Comparison of ENCODE assay signal across 8 mouse cellular contexts in the genomic region with DNA sequence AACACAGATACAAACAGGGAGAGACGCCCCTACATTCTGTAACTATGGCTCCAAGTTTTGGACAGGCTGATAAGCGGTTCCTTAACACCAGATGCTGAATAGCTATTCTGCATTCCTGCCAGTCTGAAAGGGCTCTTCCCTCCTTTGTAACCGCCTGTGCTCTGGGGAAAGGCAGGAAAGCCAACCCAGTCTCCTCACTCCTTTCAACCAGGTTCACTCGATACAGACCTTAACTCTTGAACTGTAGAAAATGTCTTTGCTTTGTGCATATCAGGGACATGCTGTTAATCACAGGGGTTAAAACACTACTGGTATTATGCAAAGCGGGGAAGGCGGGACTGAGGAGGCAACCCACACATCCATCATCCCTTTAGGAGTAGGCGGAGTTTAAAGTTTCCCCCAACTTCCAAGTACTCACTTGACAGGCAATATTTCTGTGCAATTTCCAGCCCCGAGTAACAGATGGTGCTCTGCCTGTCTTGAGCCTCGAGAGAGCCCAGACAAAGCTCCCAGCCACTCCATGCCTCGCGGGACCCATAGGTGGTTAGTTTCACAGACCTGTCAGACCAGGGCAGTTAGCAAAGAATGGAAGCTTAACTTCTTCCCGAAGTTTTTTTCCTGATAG. TPM values are rescaled to one million over a fixed set of nuclear protein-coding genes. Genes with fewer than 3 reads are reported as not detected.
DNase-seq lines count a peak whose midpoint lies in the region; ATAC-seq and TF ChIP-seq lines count a peak whose summit lies in the region.
"Had no signal": no experiment of that assay in that cellular context is flagged by ENCODE, and none has a peak within 500 bp of the region (broad histone marks: within the 10 kb centered on the region; RNA-seq: fewer than 3 reads in every experiment).

No protein-coding gene starts in this region.

- peaks cover 25% of the 10 kb centered on the region for H3K4me1 ChIP-seq in forebrain, embryonic 13.5 days
- peaks cover 17% of the 10 kb centered on the region for H3K4me1 ChIP-seq in limb, embryonic 10.5 days
- peaks cover 10% of the 10 kb centered on the region for H3K4me1 ChIP-seq in midbrain, embryonic 12.5 days

- no peak for TF ChIP-seq CTCF in brain, embryonic 14.5 days (IDR thresholded peaks at IDR 0.05; ENCODE audit: borderline replicate concordance, extremely low read depth, insufficient read depth, insufficient read length)

- 2% methylated on average over 12 of the region's 12 CpGs for WGBS in forebrain, embryonic 13.5 days
- 4% methylated on average over 12 of the region's 12 CpGs for WGBS in limb, embryonic 10.5 days
- whole genome bisulfite sequencing in midbrain, embryonic 12.5 days, result 3% methylated on average over 12 of the region's 12 CpGs

- DNase-seq in brain, embryonic 14.5 days (ENCODE audit: low read depth), result peak; percentile 67
- peak; percentile 21 for DNase-seq in heart, postnatal 4 days
- DNase-seq in limb, embryonic 10.5 days (ENCODE audit: low spot score), result peak; percentile 69
- no peak for DNase-seq in spleen, adult 12 weeks (ENCODE audit: low spot score)

- no peak overlapping the region for H3K27ac ChIP-seq in forebrain, embryonic 13.5 days
- peak overlapping the region; percentile 98 for H3K27ac ChIP-seq in limb, embryonic 10.5 days
- H3K27ac ChIP-seq in midbrain, embryonic 12.5 days (replicated peaks), result 0 out of 2 replicates have a peak overlapping the region, but pooled peaks have one; percentile 88

- no peaks in the 10 kb centered on the region for H3K36me3 ChIP-seq in forebrain, embryonic 13.5 days (ENCODE audit: poor library complexity, severe bottlenecking)
- H3K36me3 ChIP-seq in limb, embryonic 10.5 days, result no peaks in the 10 kb centered on the region
- H3K36me3 ChIP-seq in midbrain, embryonic 12.5 days, result no peaks in the 10 kb centered on the region

- H3K9me3 ChIP-seq in forebrain, embryonic 13.5 days (replicated peaks), result no peaks in the 10 kb centered on the region
- no peaks in the 10 kb centered on the region for H3K9me3 ChIP-seq in limb, embryonic 10.5 days (replicated peaks)
- H3K9me3 ChIP-seq in midbrain, embryonic 12.5 days, result no peaks in the 10 kb centered on the region

- peak overlapping the region; percentile 75 for H3K4me3 ChIP-seq in forebrain, embryonic 13.5 days
- H3K4me3 ChIP-seq in limb, embryonic 10.5 days, result peak overlapping the region; percentile 90
- H3K4me3 ChIP-seq in midbrain, embryonic 12.5 days, result peak overlapping the region; percentile 85

- no peak for TF ChIP-seq POLR2A in brain, embryonic 14.5 days (IDR thresholded peaks at IDR 0.05; ENCODE audit: borderline replicate concordance, extremely low read depth, insufficient read depth, insufficient read length, poor library complexity, severe bottlenecking)

- no peaks in the 10 kb centered on the region for H3K27me3 ChIP-seq in forebrain, embryonic 13.5 days
- H3K27me3 ChIP-seq in limb, embryonic 10.5 days (ENCODE audit: low read depth, poor library complexity, severe bottlenecking), result peaks cover 5% of the 10 kb centered on the region; the same call in 1 of the 2 replicates
- H3K27me3 ChIP-seq in midbrain, embryonic 12.5 days, result peaks cover 6% of the 10 kb centered on the region; the same call in 1 of the 2 replicates

- peak overlapping the region; percentile 81 for H3K9ac ChIP-seq in forebrain, embryonic 13.5 days
- peak overlapping the region; percentile 83 for H3K9ac ChIP-seq in midbrain, embryonic 12.5 days (replicated peaks)

- H3K4me2 ChIP-seq in forebrain, embryonic 13.5 days, result peak overlapping the region; percentile 88
- peak overlapping the region; percentile 76 for H3K4me2 ChIP-seq in midbrain, embryonic 12.5 days (replicated peaks)

- ATAC-seq in forebrain, embryonic 13.5 days, result peak; percentile 20
- no peak for ATAC-seq in midbrain, embryonic 12.5 days (ENCODE audit: low FRiP score, low read depth)
- no peak for ATAC-seq in megakaryocyte progenitor cell, adult 5-6 weeks (replicated peaks; ENCODE audit: poor library complexity)

RNA-seq across cellular contexts. Expression of a gene that starts 1.2 kb away (rescaled TPM):
- polyA plus RNA-seq in brain, embryonic 14.5 days (2012; rRNA removed), result 10.0 and 15.6 TPM in 2 replicates
- polyA plus RNA-seq in forebrain, embryonic 13.5 days (2015; fragmentation: Nextera tagmentation; extraction: Ambion mirVana), result 7.4 and 7.6 TPM in 2 replicates
- 10 to 100 TPM in 1 of 2 experiments, 1 to 10 TPM in 1; 8.6 to 11.5 TPM for total RNA-seq in heart, postnatal 4 days (2021)
- polyA plus RNA-seq in limb, embryonic 10.5 days (2016; fragmentation: Nextera tagmentation; extraction: Ambion mirVana), result 14.0 and 19.6 TPM in 2 replicates
- polyA plus RNA-seq in midbrain, embryonic 12.5 days (2016; fragmentation: Nextera tagmentation; extraction: Ambion mirVana), result 20.8 and 27.2 TPM in 2 replicates
- not detected in 2 replicates for total RNA-seq in megakaryocyte progenitor cell, adult 5-6 weeks (2015)
- total RNA-seq in megakaryocyte progenitor cell, adult 5-6 weeks (2017), result not detected in 2 replicates
- polyA plus RNA-seq: erythroblast, embryonic 14.5 days had no signal
